Mouse (Mus musculus): ENCODE measurements at regions not wholly inside any gene's neighbourhood (a gene's known extent, or its start where the extent isn't known, plus 50 kb on each side); places are given as distances from the start of the nearest gene placed in this dataset.

- H3K4me1 ChIP-seq (ENCODE audit: control insufficient read depth, insufficient read depth, low read length) = no peaks in the 10 kb centered on the region
- no peak overlapping the region for H3K9ac ChIP-seq (ENCODE audit: low read length)
- no peak overlapping the region for H3K27ac ChIP-seq (ENCODE audit: low read depth, low read length)
- ATAC-seq (ENCODE audit: low FRiP score) = no peak
- H3K27me3 ChIP-seq (ENCODE audit: control insufficient read depth, insufficient read depth, low read length) = no peaks in the 10 kb centered on the region
- no peak overlapping the region for H3K4me3 ChIP-seq (ENCODE audit: low read depth, low read length)
- DNase-seq (ENCODE audit: low spot score, missing footprints) = no peak
- H3K4me2 ChIP-seq = no peak overlapping the region
- 86% methylated on average over 3 of the region's 3 CpGs for WGBS
- H3K9me3 ChIP-seq (ENCODE audit: control insufficient read depth, low read length) = no peaks in the 10 kb centered on the region
- no peaks in the 10 kb centered on the region for H3K36me3 ChIP-seq (ENCODE audit: control insufficient read depth, insufficient read depth, low read length)
These were observed 110.1 kb upstream of the Actbl2 start for GRCm38 (mm10) chr13:111144721-111145120.

- 75% methylated on average over 14 of the region's 14 CpGs for WGBS
- H3K27me3 ChIP-seq (ENCODE audit: control insufficient read depth, insufficient read depth, low read length) = no peaks in the 10 kb centered on the region
- H3K4me1 ChIP-seq (ENCODE audit: control insufficient read depth, insufficient read depth, low read length) = no peaks in the 10 kb centered on the region
- H3K9me3 ChIP-seq (ENCODE audit: control insufficient read depth, low read length) = no peaks in the 10 kb centered on the region
- no peak overlapping the region for H3K9ac ChIP-seq (ENCODE audit: low read length)
- no peak overlapping the region for H3K4me3 ChIP-seq (ENCODE audit: low read depth, low read length)
- no peak overlapping the region for H3K4me2 ChIP-seq
- no peaks in the 10 kb centered on the region for H3K36me3 ChIP-seq (ENCODE audit: control insufficient read depth, insufficient read depth, low read length)
- H3K27ac ChIP-seq (ENCODE audit: low read depth, low read length) = no peak overlapping the region
- ATAC-seq (ENCODE audit: low FRiP score) = no peak
- DNase-seq (ENCODE audit: low spot score, missing footprints) = no peak
These were observed 96.7 kb upstream of the Actbl2 start for GRCm38 (mm10) chr13:111157921-111158638.

DNA sequence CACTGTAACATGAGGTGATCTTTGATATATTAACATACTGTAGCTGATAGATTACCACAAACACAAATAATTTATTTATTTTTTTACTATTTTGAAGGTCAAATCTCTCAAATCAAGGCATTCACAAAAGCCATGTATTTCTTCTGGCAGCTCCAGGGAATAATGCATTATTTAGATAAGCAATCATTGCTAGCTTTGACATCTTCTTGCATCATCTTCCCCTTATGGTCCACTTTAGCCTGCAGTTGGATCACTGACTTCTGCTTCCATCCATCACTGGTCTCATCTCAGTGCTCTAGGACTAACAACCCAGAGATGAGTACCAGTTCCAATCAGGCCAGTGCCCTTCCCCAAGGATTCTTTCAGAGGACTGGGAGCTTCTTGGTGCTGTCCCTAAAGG, 95.3 kb upstream of the Actbl2 start:
- Histone ChIP-seq H3K4me3 (ENCODE audit: low read depth, low read length) (no peak overlapping the region), H3K36me3 (ENCODE audit: control insufficient read depth, insufficient read depth, low read length) (no peaks in the 10 kb centered on the region), H3K27ac (ENCODE audit: low read depth, low read length) (no peak overlapping the region), H3K4me2 (no peak overlapping the region), H3K4me1 (ENCODE audit: control insufficient read depth, insufficient read depth, low read length) (no peaks in the 10 kb centered on the region), H3K27me3 (ENCODE audit: control insufficient read depth, insufficient read depth, low read length) (no peaks in the 10 kb centered on the region), H3K9me3 (ENCODE audit: control insufficient read depth, low read length) (no peaks in the 10 kb centered on the region), H3K9ac (ENCODE audit: low read length) (no peak overlapping the region)
- DNase-seq (ENCODE audit: low spot score, missing footprints) = no peak
- ATAC-seq (ENCODE audit: low FRiP score) = no peak

- Histone ChIP-seq H3K4me1 (ENCODE audit: control insufficient read depth, insufficient read depth, low read length) (no peaks in the 10 kb centered on the region; the same call in 1 of the 2 replicates), H3K9ac (ENCODE audit: low read length) (no peak overlapping the region), H3K4me2 (no peak overlapping the region), H3K9me3 (ENCODE audit: control insufficient read depth, low read length) (no peaks in the 10 kb centered on the region), H3K36me3 (ENCODE audit: control insufficient read depth, insufficient read depth, low read length) (no peaks in the 10 kb centered on the region), H3K4me3 (ENCODE audit: low read depth, low read length) (no peak overlapping the region), H3K27ac (ENCODE audit: low read depth, low read length) (no peak overlapping the region), H3K27me3 (ENCODE audit: control insufficient read depth, insufficient read depth, low read length) (no peaks in the 10 kb centered on the region)
- WGBS = 95% methylated on average over 2 of the region's 2 CpGs
- no peak for DNase-seq (ENCODE audit: low spot score, missing footprints)
- ATAC-seq (ENCODE audit: low FRiP score) = no peak
These were observed 89.3 kb upstream of the Actbl2 start for GRCm38 (mm10) chr13:111165538-111165937.

DNA sequence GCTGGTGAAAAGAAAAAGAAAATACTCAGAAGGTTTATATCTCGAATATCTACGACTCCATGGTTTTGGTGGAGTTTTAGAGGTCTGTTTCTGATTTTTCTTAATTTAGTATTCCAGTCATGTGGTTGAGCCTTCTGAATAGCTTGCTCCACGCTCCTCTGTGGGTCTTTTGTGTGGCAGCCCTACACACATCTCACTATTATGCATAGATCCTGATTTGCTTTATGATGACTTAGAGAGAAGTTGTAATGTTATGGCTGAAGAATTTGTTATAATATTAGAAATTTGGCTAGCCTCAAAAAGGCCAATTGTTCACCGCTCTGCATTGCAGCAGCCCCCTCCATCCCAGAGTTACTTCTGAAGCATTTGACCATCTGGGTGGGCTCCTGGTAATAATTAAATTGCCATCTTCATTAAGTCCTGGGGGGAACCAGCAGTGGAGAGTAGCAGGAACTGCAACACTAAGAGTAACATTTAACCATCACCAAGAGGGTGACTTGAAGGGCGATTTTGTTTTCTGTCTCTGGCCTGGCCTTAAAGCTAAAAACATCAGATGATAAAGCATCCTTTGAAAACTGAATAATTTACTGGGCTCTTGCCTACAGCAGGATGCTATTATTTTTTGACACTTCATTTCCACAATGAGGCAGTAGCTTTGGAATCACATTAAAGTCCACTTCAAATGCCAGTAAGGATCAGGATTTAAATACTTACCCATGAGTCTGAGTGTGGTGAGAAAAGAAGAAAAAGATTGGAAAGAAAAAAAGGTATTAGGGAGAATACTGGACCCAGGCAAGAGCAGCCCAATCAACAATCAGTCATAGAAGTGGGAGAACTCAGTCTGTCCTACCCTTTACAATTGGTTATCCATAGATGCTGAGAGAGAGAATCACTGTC, 84.3 kb upstream of the Actbl2 start:
- H3K27ac ChIP-seq (ENCODE audit: low read depth, low read length) = no peak overlapping the region
- DNase-seq (ENCODE audit: low spot score, missing footprints) = no peak
- no peak for ATAC-seq (ENCODE audit: low FRiP score)
- H3K36me3 ChIP-seq (ENCODE audit: control insufficient read depth, insufficient read depth, low read length) = no peaks in the 10 kb centered on the region
- 72% methylated on average over 5 of the region's 5 CpGs for WGBS
- H3K4me3 ChIP-seq (ENCODE audit: low read depth, low read length) = no peak overlapping the region
- no peak overlapping the region for H3K9ac ChIP-seq (ENCODE audit: low read length)
- H3K9me3 ChIP-seq (ENCODE audit: control insufficient read depth, low read length) = no peaks in the 10 kb centered on the region
- no peaks in the 10 kb centered on the region; the same call in 1 of the 2 replicates for H3K4me1 ChIP-seq (ENCODE audit: control insufficient read depth, insufficient read depth, low read length)
- H3K27me3 ChIP-seq (ENCODE audit: control insufficient read depth, insufficient read depth, low read length) = no peaks in the 10 kb centered on the region
- no peak overlapping the region for H3K4me2 ChIP-seq

DNA sequence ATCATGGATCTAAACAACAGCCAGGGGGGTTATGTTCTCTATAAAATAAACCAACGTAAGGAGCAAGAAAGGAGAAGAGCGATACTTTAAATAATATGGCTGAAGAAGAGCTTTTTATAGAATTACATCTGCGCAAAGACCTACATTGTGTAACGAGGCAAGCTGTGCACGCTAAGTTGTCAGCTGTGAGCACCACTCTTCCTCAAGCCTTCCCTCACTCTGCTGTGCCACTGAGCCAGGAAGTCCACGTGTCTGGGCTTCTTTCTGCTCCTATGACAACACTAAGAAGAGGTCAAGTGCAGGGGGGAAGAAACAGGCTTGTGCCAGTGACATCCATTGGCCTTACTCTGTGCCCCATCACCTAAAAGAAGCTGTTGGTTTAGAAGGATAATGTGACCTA, 75.6 kb upstream of the Actbl2 start:
- no peak overlapping the region for H3K4me2 ChIP-seq

DNA sequence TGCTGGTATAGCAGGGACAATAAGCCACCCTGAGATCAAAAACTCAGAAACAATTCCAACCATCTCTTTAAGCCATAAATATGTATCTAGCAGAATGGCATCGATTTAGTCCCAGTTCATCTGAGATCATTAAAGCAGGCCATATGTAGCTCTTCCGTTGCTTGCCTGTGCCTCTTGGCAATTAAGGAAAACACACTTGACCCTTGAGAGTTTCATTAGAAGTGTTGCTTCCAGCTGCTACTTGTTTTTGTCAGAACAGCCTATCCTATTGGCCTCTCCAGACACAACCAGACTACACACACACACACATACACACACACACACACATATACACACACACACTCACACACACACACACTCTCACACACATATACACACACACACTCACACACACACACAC, 71.5 kb upstream of the Actbl2 start:
- no peak overlapping the region for H3K27ac ChIP-seq (ENCODE audit: low read depth, low read length)
- DNase-seq (ENCODE audit: low spot score, missing footprints) (no peak), ATAC-seq (ENCODE audit: low FRiP score) (no peak)
- H3K4me2 ChIP-seq = no peak overlapping the region
- no peaks in the 10 kb centered on the region for H3K9me3 ChIP-seq (ENCODE audit: control insufficient read depth, low read length)
- no peak overlapping the region for H3K4me3 ChIP-seq (ENCODE audit: low read depth, low read length)
- no peaks in the 10 kb centered on the region for H3K36me3 ChIP-seq (ENCODE audit: control insufficient read depth, insufficient read depth, low read length)
- H3K27me3 ChIP-seq (ENCODE audit: control insufficient read depth, insufficient read depth, low read length) = no peaks in the 10 kb centered on the region
- H3K4me1 ChIP-seq (ENCODE audit: control insufficient read depth, insufficient read depth, low read length) = no peaks in the 10 kb centered on the region
- 89% methylated on average over 2 of the region's 2 CpGs for WGBS
- H3K9ac ChIP-seq (ENCODE audit: low read length) = no peak overlapping the region

More for the DNA sequence above, 75.6 kb upstream of the Actbl2 start:
- Histone ChIP-seq H3K36me3 (ENCODE audit: control insufficient read depth, insufficient read depth, low read length) (no peaks in the 10 kb centered on the region), H3K9me3 (ENCODE audit: control insufficient read depth, low read length) (no peaks in the 10 kb centered on the region), H3K27me3 (ENCODE audit: control insufficient read depth, insufficient read depth, low read length) (no peaks in the 10 kb centered on the region), H3K4me3 (ENCODE audit: low read depth, low read length) (no peak overlapping the region), H3K9ac (ENCODE audit: low read length) (no peak overlapping the region), H3K27ac (ENCODE audit: low read depth, low read length) (no peak overlapping the region), H3K4me1 (ENCODE audit: control insufficient read depth, insufficient read depth, low read length) (no peaks in the 10 kb centered on the region)
- ATAC-seq (ENCODE audit: low FRiP score) = no peak
- WGBS = 90% methylated on average over 6 of the region's 6 CpGs
- DNase-seq (ENCODE audit: low spot score, missing footprints) = no peak

DNA sequence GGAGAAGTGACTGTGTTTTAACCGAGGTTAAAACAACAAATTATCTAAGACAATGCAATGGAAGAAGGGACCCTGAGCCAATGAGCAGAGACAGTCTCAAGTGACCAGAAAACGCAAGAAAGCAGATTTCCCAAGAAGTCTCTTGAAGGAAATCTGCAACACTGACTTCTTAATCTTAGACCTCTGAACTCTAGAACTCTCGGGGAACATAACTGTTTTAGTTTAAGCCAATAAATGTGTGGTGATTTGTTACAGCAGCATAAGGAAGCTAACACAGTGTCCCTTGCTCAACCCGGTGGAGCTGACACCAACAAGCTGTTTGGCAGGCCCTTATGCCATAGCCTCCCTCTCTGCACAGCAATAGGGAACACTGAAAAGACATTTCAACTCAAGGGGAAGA, 69.0 kb upstream of the Actbl2 start:
- H3K27me3 ChIP-seq (ENCODE audit: control insufficient read depth, insufficient read depth, low read length) = no peaks in the 10 kb centered on the region
- no peak overlapping the region for H3K27ac ChIP-seq (ENCODE audit: low read depth, low read length)
- H3K9ac ChIP-seq (ENCODE audit: low read length) = no peak overlapping the region
- H3K4me3 ChIP-seq (ENCODE audit: low read depth, low read length) = no peak overlapping the region
- H3K36me3 ChIP-seq (ENCODE audit: control insufficient read depth, insufficient read depth, low read length) = no peaks in the 10 kb centered on the region
- H3K4me1 ChIP-seq (ENCODE audit: control insufficient read depth, insufficient read depth, low read length) = no peaks in the 10 kb centered on the region
- no peaks in the 10 kb centered on the region for H3K9me3 ChIP-seq (ENCODE audit: control insufficient read depth, low read length)
- DNase-seq (ENCODE audit: low spot score, missing footprints) (no peak), ATAC-seq (ENCODE audit: low FRiP score) (no peak)
- 88% methylated on average over 4 of the region's 4 CpGs for WGBS
- no peak overlapping the region for H3K4me2 ChIP-seq

DNA sequence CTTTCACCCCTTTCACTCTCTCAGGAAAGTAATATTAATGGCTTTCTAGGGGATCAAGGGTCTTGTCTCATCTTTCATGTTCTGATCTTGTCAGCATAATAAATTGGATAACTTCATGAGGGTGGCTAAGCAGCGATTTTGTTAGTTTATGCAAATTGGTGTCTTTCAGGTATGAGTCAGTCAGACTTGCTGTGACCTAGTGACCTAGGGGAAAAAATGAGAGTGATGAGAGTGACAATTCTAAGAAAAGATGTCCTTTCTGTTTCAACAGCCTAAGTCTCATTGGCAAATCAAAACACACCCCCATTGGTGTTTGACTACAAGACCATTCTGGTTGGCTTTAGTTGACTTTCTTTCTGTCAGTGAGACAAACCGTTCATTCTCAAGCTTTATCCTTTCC, 68.0 kb upstream of the Actbl2 start:
- Histone ChIP-seq H3K4me1 (ENCODE audit: control insufficient read depth, insufficient read depth, low read length) (no peaks in the 10 kb centered on the region), H3K9me3 (ENCODE audit: control insufficient read depth, low read length) (no peaks in the 10 kb centered on the region), H3K27me3 (ENCODE audit: control insufficient read depth, insufficient read depth, low read length) (no peaks in the 10 kb centered on the region), H3K9ac (ENCODE audit: low read length) (no peak overlapping the region), H3K4me2 (no peak overlapping the region), H3K4me3 (ENCODE audit: low read depth, low read length) (no peak overlapping the region), H3K27ac (ENCODE audit: low read depth, low read length) (no peak overlapping the region), H3K36me3 (ENCODE audit: control insufficient read depth, insufficient read depth, low read length) (no peaks in the 10 kb centered on the region)
- no peak for DNase-seq (ENCODE audit: low spot score, missing footprints)
- no peak for ATAC-seq (ENCODE audit: low FRiP score)
- WGBS = 82% methylated on average over 2 of the region's 2 CpGs

Data from midbrain, embryonic 11.5 days (tissue).